Mouse (Mus musculus) cerebellum, postnatal 14 days (tissue): ENCODE data around the gene Kmt5a.
"Not testable (repeated sequence)": the region's sequence is repeated elsewhere in the genome, so short reads cannot be mapped to it uniquely, and the experiment has no call there.

Source experiments
- DNase-seq, 2 experiments: peaks; one replicate each; pipeline ENCODE4 v3.0.0; 2021; ENCODE audit warnings: mixed read lengths in 2 of 2

The Kmt5a gene

GRCm38 (mm10) chr5:124483655-124484396, 44.1 kb downstream of the Kmt5a start:
- DNase-seq = peak in 1 of 2 experiments; percentile 29

DNA sequence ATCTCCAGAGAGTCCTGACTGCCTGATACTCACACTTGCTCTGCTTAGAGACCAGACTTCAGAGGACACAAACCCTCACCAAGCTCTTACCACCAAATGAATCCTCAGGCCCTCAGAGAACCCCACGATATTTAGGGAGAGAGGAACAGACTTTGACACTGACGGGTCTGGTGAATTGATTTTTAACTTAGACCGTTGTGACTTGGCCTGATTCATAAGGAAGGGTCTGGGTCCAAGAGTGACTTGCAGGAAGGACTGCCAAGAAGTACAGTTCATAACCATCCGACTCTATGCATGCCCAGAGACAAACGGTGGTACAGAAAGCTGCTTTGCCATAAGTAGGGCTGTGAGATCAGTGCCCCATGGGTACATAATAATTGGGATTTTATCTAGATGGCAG, 45.9 kb downstream of the Kmt5a start:
- DNase-seq = no peak

DNA sequence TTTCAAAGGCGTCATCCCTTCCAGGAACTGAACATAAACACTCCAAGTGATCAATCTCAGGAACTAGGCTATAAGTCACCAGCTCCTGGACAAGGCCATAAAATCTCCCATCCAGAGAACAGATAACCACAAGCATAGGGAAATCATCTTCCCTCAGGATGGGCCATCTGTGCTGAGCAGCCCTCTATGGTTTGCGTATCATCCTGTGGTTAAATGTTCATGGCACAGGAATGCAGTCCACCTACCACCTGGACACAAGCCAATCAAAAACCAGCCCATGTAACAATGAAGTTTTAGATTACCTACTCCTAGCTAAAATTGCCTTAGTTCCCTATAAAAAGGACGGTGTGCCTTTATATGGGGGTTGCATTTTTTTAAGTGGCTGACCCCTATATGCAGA, 49.2 kb downstream of the Kmt5a start:
- no peak for DNase-seq

- no peak for DNase-seq
These were observed 52.0 kb downstream of the Kmt5a start for GRCm38 (mm10) chr5:124491732-124492131.

GRCm38 (mm10) chr5:124492618-124493017, 52.9 kb downstream of the Kmt5a start:
- no peak for DNase-seq

GRCm38 (mm10) chr5:124493455-124493854, 53.7 kb downstream of the Kmt5a start:
- no peak for DNase-seq

DNA sequence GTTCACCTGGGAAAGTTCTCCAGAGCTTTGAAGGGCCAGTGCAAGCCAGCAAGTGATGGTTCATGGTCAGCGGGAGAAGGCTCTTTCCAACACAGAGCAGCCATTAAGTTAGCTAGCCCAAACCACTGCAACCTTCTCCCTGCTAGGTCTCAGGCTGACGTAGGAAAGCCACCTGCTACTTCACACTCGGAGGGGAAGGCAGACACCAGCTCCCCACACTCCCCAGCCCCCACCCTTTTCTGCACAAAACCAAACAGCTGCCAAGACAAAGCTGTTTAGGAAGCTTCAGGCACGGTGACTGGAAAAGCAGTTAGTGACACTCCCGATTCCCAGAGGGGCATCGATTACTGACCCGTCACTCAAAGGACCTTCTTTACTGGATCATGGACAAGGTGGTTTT, 55.8 kb downstream of the Kmt5a start:
- DNase-seq = no peak

GRCm38 (mm10) chr5:124496614-124497514, 57.1 kb downstream of the Kmt5a start:
- DNase-seq = no peak

DNA sequence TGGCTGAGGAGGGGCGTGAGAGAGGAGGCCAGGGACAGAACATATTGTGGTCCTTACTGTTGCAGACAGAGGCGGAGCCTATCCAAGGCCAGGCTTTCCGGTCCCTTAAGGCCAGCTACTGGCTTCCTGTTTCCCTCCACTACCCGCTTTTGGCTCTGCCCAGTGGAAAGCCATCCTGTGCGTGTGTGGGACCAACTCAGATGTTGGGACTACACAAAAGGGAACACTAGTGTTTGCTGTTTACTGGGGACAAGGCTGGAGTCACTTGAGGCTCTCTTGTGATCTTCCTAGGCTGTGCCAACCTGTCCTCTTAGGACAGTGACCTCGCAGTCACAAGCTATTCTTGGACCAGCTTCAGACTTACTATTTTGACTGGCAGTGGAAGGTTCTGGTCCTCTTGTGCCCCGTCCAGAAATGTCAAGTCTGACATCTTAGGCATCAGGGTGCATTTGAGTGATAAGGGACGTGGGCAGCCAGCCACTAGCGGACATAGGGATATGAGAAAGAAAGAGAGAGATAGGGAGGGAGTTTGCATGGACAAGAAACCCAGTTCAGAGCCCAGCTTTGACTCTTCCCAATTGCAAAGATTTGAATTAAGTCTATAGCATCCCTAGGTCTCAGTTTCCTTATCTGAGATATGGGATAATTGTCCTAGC, 58.6 kb downstream of the Kmt5a start:
- DNase-seq = no peak

DNA sequence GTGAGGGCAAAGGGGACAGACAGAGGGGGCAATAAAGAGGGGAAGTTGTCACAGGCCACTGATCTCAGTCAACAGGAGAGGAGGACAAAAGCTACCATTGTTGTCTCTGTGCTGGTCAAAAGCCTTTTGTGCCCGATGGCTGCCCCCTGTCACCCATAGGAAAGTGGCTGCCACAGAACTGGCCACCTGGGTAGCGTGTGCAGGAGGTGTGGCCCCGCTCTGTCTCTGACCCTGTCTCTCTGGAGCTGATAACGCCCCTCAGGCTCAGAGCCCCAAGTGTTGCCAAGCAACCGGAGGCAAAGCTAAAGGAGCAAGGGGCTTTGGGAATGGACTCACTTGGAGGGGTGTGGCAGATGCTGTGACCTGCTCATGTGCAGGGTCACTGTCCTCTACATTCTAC, 59.3 kb downstream of the Kmt5a start:
- no peak for DNase-seq

DNA sequence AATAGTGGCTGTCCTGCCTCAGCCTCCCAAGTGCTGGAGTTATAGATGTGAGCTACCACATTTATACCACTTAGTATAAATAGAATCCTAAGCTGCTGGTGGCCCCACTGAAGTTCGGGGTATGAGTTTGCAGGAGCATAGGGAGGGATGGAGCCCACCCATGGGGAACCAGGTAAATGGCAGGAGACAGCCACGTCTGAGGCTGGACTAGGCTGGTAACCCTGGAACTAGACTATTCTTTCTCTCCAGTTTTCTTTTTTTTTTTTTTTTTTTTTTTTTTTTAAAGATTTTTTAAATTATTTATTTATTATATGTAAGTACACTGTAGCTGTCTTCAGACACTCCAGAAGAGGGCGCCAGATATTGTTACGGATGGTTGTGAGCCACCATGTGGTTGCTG, 60.3 kb downstream of the Kmt5a start:
- DNase-seq = not testable (repeated sequence)

DNA sequence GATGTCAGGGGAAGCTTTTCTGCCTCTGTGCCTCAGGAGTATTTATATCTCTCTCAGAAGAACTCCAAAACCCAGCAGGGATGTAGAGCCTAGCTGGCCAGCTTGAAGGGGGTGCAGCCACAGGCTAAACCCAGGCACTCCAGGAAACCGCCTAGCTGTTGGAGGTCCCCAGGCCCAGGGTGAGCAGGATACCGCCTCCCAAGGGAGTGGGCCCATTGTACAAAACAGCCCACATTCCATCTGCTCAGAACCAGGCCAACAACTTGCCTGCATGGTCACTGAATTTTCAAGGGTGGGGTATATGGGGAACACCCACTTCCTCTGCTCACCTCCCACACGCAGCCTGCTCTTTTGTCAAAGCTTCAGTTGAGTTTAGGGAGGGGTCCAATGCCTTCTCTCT, 60.8 kb downstream of the Kmt5a start:
- no peak for DNase-seq

GRCm38 (mm10) chr5:124501541-124501940, 61.8 kb downstream of the Kmt5a start:
- no peak for DNase-seq

- no peak for DNase-seq
These were observed 64.0 kb downstream of the Kmt5a start for GRCm38 (mm10) chr5:124503742-124504141.

DNA sequence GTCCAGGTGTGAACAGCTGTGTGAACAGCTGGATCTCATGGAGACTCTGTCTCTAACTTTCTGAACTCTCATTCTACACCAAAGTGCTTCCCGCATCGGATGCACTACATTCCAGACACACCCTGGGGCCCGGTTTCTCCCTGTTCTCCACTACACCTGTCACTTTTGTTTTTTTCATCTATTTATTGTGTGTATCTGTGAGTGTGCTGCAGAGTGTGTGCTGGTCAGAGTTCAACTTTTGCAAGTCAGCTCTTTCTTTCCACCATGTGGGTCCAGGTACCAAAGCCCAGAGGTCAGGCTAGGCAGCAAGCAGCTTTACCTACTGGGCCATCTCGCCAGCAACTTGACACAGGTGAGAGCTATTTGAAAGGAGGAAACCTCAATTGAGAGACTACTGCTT, 65.5 kb downstream of the Kmt5a start:
- no peak for DNase-seq

GRCm38 (mm10) chr5:124506731-124507359, 67.1 kb downstream of the Kmt5a start:
- DNase-seq = no peak

DNA sequence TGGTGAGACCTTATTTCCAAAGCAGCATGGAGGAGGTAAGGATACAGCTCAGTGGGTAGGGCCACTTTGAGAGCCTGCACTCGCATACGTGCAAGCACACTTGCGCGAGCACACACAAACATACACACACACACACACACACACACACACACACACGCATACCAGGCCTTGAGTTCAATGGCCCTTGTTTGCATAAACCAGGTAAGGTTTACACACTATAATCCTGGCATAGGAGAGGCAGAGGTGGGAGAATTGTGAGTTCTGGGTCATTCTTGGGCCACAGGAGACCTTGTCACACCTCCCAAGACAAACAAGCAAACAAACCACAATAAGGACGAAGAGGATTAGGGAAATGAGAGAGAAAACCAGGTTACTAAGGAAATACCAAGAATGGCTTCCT, 69.5 kb downstream of the Kmt5a start:
- no peak for DNase-seq

DNA sequence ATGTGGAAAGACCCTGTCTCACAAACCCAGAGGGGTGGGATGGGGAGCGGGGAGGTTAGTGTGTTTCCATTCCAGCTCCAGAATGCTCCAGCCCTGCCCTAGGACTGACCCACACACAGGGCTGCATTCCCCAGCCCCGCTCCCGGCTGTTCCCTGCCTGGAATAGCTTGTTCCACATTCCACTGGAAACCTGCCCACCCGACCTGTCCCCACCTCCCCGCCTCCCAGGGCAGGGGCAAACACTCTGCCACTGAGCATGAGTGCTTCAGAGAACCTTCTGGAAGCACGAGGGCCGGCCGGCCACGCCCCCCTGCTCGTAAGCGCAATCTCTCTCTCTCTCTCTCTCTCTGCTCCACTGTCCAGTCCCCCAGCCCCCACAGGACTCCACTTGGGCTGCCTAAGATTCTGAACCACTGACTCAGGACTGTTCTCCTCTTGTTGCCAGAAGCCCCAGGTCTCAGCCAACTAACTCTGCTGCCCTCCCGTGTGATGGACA, 70.1 kb downstream of the Kmt5a start:
- DNase-seq = no peak

DNA sequence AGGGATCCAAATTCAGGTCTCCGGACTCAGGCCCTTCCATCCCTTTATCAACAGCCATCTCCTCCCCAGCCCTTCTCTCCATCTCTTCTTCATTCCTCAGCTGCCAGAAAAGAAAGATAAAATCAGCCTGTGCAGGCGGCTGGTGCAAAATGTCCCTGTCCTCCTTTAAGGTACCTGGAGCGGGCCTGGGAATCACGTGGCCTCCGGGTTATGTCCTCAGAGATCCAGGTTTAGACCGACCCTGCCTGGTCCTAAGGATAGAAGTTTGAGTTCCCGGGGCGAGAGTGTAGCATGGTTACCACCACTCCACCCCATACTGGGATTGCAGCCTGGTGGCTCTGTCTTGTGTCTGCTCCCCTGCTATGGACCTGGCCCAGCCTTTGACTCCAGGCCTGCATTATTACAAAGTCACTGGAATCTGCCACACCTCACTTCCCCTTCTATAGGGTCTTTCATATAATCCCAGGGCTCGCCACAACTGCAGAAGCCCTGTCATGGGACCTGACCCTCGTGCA, 70.9 kb downstream of the Kmt5a start:
- DNase-seq = no peak
